Mouse (Mus musculus): ENCODE measurements at regions not wholly inside any gene's neighbourhood (a gene's known extent, or its start where the extent isn't known, plus 50 kb on each side); places are given as distances from the start of the nearest gene placed in this dataset.

DNA sequence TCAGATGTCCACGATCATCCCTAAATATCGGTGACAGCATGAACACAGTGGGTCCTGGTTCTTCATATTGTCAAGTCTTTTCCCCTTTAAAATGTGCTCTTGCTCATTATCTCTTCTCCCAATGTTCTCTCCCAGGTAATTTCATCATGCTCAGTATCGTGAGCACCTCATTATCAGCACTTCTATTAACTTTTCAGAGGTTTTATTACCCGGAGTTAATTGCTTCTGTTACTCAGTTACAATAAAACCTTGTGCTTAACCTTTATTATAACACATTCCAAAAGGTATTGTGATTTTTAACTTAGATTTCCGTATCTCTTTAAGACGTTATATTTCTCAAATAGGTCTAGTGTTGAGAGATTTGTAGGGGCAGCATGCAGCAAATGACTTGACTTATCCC lies 266.0 kb upstream of the Mgat4c start:
- no peak for TF ChIP-seq E2F4 (IDR thresholded peaks at IDR 0.05; ENCODE audit: borderline replicate concordance, low read depth, low read length)
- no peak for TF ChIP-seq CTCF (IDR thresholded peaks at IDR 0.05 in 2 of 3, conservative IDR thresholded peaks at IDR 0.05 in 1 of 3; ENCODE audit: control insufficient read depth in 1 of 3, insufficient read depth in 1 of 3, low read depth in 2 of 3, low read length in 3 of 3, poor library complexity in 1 of 3, severe bottlenecking in 1 of 3)
- TF ChIP-seq ZKSCAN1 (IDR thresholded peaks at IDR 0.05; ENCODE audit: low read depth, low read length) = no peak
- TF ChIP-seq POLR2AphosphoS5 (IDR thresholded peaks at IDR 0.05; ENCODE audit: borderline replicate concordance, low read depth, low read length) = no peak
- TF ChIP-seq POLR2AphosphoS2 (IDR thresholded peaks at IDR 0.05; ENCODE audit: low read length) = no peak
- no peak for TF ChIP-seq POLR2A (IDR thresholded peaks at IDR 0.05; ENCODE audit: control insufficient read depth in 1 of 2, insufficient read depth in 1 of 2, low read depth in 1 of 2, low read length in 2 of 2, poor library complexity in 1 of 2)
- TF ChIP-seq EP300 (IDR thresholded peaks at IDR 0.05; ENCODE audit: low read depth in 1 of 2, low read length in 2 of 2) = no peak
- no peak for TF ChIP-seq TAL1 (IDR thresholded peaks at IDR 0.05; ENCODE audit: low read length)
- no peak for TF ChIP-seq ZC3H11A (IDR thresholded peaks at IDR 0.05; ENCODE audit: low read depth, low read length)
- TF ChIP-seq NELFE (IDR thresholded peaks at IDR 0.05; ENCODE audit: low read depth, low read length) = no peak
- TF ChIP-seq UBTF (IDR thresholded peaks at IDR 0.05; ENCODE audit: borderline replicate concordance, insufficient read depth, low read depth, low read length) = no peak

All from MEL (cell line).